Mouse (Mus musculus) T-helper 2 cell (primary cell): Measurements from ENCODE around the gene Fyco1.
"Not testable (repeated sequence)": the region's sequence is repeated elsewhere in the genome, so short reads cannot be mapped to it uniquely, and the experiment has no call there.

Experiments used
- in situ Hi-C: fragments of 300-600 bp; cut with MboI, MseI; formaldehyde crosslinking; loops from one replicate; pipeline ENCODE4 v1.15.1; 2025; ENCODE audit warnings: high pct_unique_total_duplicates

Gene Fyco1

GRCm38 (mm10) chr9:123749687-123750086 is 102.0 kb downstream of the Fyco1 start:
- in situ Hi-C loops, result not testable (repeated sequence)

DNA sequence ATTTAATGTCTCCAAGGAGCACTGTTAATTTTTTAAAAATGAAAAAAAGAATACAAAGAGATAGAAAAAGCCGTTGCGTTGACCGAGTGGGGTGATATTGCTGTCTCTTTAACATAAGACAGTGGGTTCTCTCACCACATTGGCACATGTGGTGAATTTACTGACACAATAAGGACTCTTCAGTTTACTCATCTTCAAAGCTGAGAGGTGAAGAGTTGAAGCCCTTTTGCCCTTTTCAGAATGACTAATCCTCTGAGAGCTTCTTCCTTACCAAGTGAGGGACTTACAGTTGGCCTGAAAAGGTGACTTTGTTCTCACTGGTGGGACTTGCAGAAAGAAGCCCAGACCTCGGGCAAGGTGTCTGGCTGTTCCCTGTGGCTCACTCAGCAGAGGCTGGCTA is 110.9 kb downstream of the Fyco1 start:
- in situ Hi-C loops, result no loop called here
